Mouse (Mus musculus) heart, embryonic 16.5 days (tissue): ENCODE measurements around the gene Dcbld2. TPM values are rescaled to one million over a fixed set of nuclear protein-coding genes. Genes with fewer than 3 reads are reported as not detected.

Experiments used
- ATAC-seq: fragments of 200-750 bp; cut with Nextera tagmentation; replicated peaks from 2 replicates; pipeline ENCODE4 v1.8.0; 2017; ENCODE audit warnings: moderate number of reproducible peaks; ENCODE audit not compliant: insufficient read depth, low FRiP score; ENCODE audit errors: extremely low read depth
- H3K27ac ChIP-seq: fragments of 300-500 bp; sonication (generic); 2 replicates; pipeline ENCODE4 v1.5.1; 2014; ENCODE audit warnings: mild to moderate bottlenecking, low read length, control low read depth, moderate library complexity
- H3K27me3 ChIP-seq: fragments of 300-500 bp; sonication (generic); 2 replicates; pipeline ENCODE4 v1.6.1; 2014; ENCODE audit warnings: low read length, mixed read lengths; ENCODE audit not compliant: control insufficient read depth, insufficient read depth
- H3K36me3 ChIP-seq: fragments of 300-500 bp; sonication (generic); 2 replicates; pipeline ENCODE4 v1.6.1; 2014; ENCODE audit not compliant: control insufficient read depth, insufficient read depth
- H3K4me1 ChIP-seq: fragments of 300-500 bp; sonication (generic); 2 replicates; pipeline ENCODE4 v1.6.1; 2014; ENCODE audit warnings: low read length, mixed read lengths; ENCODE audit not compliant: control insufficient read depth, insufficient read depth
- H3K4me2 ChIP-seq: fragments of 300-500 bp; sonication (generic); 2 replicates; pipeline ENCODE4 v1.6.1; 2014; ENCODE audit warnings: low read depth, mild to moderate bottlenecking, control low read depth, low read length
- H3K4me3 ChIP-seq: fragments of 300-500 bp; sonication (generic); 2 replicates; pipeline ENCODE4 v1.5.1; 2014; ENCODE audit warnings: mild to moderate bottlenecking, control low read depth, low read length
- H3K9ac ChIP-seq: fragments of 300-500 bp; sonication (generic); 2 replicates; pipeline ENCODE4 v1.6.1; 2014; ENCODE audit warnings: low read length, control low read depth
- H3K9me3 ChIP-seq: fragments of 300-500 bp; sonication (generic); replicated peaks from 2 replicates; pipeline ENCODE4 v1.6.1; 2016; ENCODE audit warnings: low read length; ENCODE audit not compliant: control insufficient read depth
- WGBS: fragments of 180-500 bp; shearing (Covaris S2); extraction: QIAGEN DNeasy Blood & Tissue Kit; methylation state at CpG from one replicate; pipeline ENCODE4 v1.1.7; 2014; 5-methylcytosine and 5-hydroxymethylcytosine counted together
- polyA plus RNA-seq: library from polyadenylated mRNA; unstranded; fragments of >200 nt; fragmentation: Nextera tagmentation; extraction: Ambion mirVana; gene quantifications from 2 replicates; pipeline ENCODE4 v1.2.1, GENCODE M21; 2015

Gene Dcbld2
- polyA plus RNA-seq, 1 experiment from 2014 or later, result 7.5 TPM

GRCm38 (mm10) chr16:58512887-58513286 is 104.6 kb downstream of the Dcbld2 start:
- peak overlapping the region; percentile 35; the same call in 1 of the 2 replicates for H3K9ac ChIP-seq
- peak overlapping the region; percentile 93 for H3K27ac ChIP-seq
- no peaks in the 10 kb centered on the region for H3K27me3 ChIP-seq
- H3K4me3 ChIP-seq, result no peak overlapping the region
- H3K4me1 ChIP-seq, result peaks cover 35% of the 10 kb centered on the region
- peak; percentile 60; the same call in 1 of the 2 replicates for ATAC-seq
- no peaks in the 10 kb centered on the region for H3K36me3 ChIP-seq
- WGBS, result 19% methylated on average over 3 of the region's 3 CpGs
- peak overlapping the region; percentile 36; the same call in 1 of the 2 replicates for H3K4me2 ChIP-seq
- H3K9me3 ChIP-seq, result no peaks in the 10 kb centered on the region

DNA sequence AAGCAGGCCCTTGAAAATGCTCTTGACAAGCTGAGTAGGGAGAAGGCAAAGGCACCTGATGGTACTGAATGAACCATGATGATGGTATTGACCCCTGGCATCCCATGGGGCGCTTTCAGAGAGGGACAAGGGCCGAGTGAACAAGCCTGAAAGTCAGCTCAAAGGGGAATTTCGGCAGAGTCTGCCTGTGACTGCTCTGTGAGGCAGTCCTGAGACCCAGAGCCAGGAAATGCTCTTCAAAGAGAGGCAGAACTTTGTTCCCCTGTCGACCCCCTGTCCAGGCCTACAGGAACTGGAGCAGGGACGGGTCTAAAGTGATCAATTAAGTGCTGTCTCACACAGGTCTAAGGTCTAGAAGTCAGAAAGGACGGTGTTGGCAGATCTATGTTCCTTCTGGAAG is 105.5 kb downstream of the Dcbld2 start:
- WGBS, result 35% methylated on average over 6 of the region's 6 CpGs
- H3K9ac ChIP-seq, result peak overlapping the region; percentile 27; the same call in 1 of the 2 replicates
- no peak for ATAC-seq
- H3K27ac ChIP-seq, result peak overlapping the region; percentile 61
- H3K9me3 ChIP-seq, result no peaks in the 10 kb centered on the region
- no peak overlapping the region for H3K4me3 ChIP-seq
- H3K4me1 ChIP-seq, result peaks cover 35% of the 10 kb centered on the region
- no peaks in the 10 kb centered on the region for H3K27me3 ChIP-seq
- no peaks in the 10 kb centered on the region for H3K36me3 ChIP-seq
- peak overlapping the region; percentile 7; the same call in 1 of the 2 replicates for H3K4me2 ChIP-seq

- Histone ChIP-seq H3K27me3 (no peaks in the 10 kb centered on the region), H3K9ac (no peak overlapping the region), H3K27ac (no peak overlapping the region), H3K9me3 (no peaks in the 10 kb centered on the region), H3K4me3 (no peak overlapping the region), H3K4me1 (peaks cover 35% of the 10 kb centered on the region), H3K36me3 (no peaks in the 10 kb centered on the region), H3K4me2 (no peak overlapping the region)
- 68% methylated on average over 9 of the region's 9 CpGs for WGBS
- ATAC-seq, result no peak
Measured at GRCm38 (mm10) chr16:58514565-58514964, 106.3 kb downstream of the Dcbld2 start.

DNA sequence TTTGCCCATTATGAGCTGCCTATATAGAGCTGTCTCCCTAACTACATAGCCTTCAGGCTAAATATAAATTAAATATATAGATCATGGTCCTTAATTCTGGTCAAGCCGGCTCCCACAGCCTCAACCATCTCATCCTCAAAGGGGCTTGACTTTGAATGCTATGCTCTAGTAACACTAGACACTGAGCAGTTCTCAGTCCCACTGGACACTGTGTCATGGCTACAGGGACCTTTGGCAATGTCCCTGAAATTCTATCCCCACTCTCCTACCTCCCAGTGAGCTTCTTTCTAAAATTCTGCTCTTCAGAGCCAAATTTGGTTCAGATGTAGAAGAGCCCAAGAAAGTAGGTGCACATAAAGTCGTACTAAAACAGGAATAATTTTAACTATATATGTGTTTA is 107.9 kb downstream of the Dcbld2 start:
- no peak overlapping the region for H3K4me2 ChIP-seq
- H3K27me3 ChIP-seq, result no peaks in the 10 kb centered on the region
- H3K27ac ChIP-seq, result no peak overlapping the region
- no peak overlapping the region for H3K4me3 ChIP-seq
- no peaks in the 10 kb centered on the region for H3K9me3 ChIP-seq
- WGBS, result 84% methylated on average over 2 of the region's 2 CpGs
- no peak overlapping the region for H3K9ac ChIP-seq
- no peak for ATAC-seq
- H3K36me3 ChIP-seq, result no peaks in the 10 kb centered on the region
- peaks cover 28% of the 10 kb centered on the region for H3K4me1 ChIP-seq

- H3K27me3 ChIP-seq, result no peaks in the 10 kb centered on the region
- no peak overlapping the region for H3K9ac ChIP-seq
- no peaks in the 10 kb centered on the region for H3K9me3 ChIP-seq
- 84% methylated on average over 7 of the region's 7 CpGs for WGBS
- no peaks in the 10 kb centered on the region for H3K36me3 ChIP-seq
- no peak for ATAC-seq
- H3K4me2 ChIP-seq, result no peak overlapping the region
- H3K4me3 ChIP-seq, result no peak overlapping the region
- no peak overlapping the region for H3K27ac ChIP-seq
- H3K4me1 ChIP-seq, result peaks cover 22% of the 10 kb centered on the region
Measured at GRCm38 (mm10) chr16:58516960-58517798, 108.9 kb downstream of the Dcbld2 start.

Other genes with a start within 250 kb of the Dcbld2 start
- 18.0 and 19.6 TPM in 2 replicates for gene St3gal6, start 115.8 kb downstream of the Dcbld2 start, polyA plus RNA-seq
- not detected in 2 replicates for gene Gm813, start 208.5 kb downstream of the Dcbld2 start, polyA plus RNA-seq
- not detected in 2 replicates for gene E330017A01Rik, start 230.3 kb downstream of the Dcbld2 start, polyA plus RNA-seq